Mouse (Mus musculus): ENCODE measurements at regions not wholly inside any gene's neighbourhood (a gene's known extent, or its start where the extent isn't known, plus 50 kb on each side); places are given as distances from the start of the nearest gene placed in this dataset.
"Not testable (repeated sequence)": the region's sequence is repeated elsewhere in the genome, so short reads cannot be mapped to it uniquely, and the experiment has no call there.

GRCm38 (mm10) chr9:90618154-90618553, 347.6 kb upstream of the Tbc1d2b start:
- POLR2A ChIA-PET = no interaction called here
- CTCF ChIA-PET = no interaction called here
- ATAC-seq (no peak), DNase-seq (ENCODE audit: low read depth, low spot score) (no peak)
- no peaks in the 10 kb centered on the region for H3K27me3 ChIP-seq
- no peak for TF ChIP-seq CTCF (IDR thresholded peaks at IDR 0.05)
- in situ Hi-C loops (cut with MboI; ENCODE audit: low pct_unique_long_range_greater_than_20kb) = no loop called here

- ChIA-PET POLR2A (no interaction called here), CTCF (no interaction called here)
- in situ Hi-C loops (cut with MboI; ENCODE audit: low pct_unique_long_range_greater_than_20kb) = no loop called here
- H3K27me3 ChIP-seq = peaks cover 6% of the 10 kb centered on the region
- TF ChIP-seq CTCF (IDR thresholded peaks at IDR 0.05) = no peak
- no peak for ATAC-seq
- DNase-seq (ENCODE audit: low read depth, low spot score) = no peak
These were observed 327.3 kb upstream of the Tbc1d2b start for GRCm38 (mm10) chr9:90597894-90598293.

- no peaks in the 10 kb centered on the region for H3K27me3 ChIP-seq
- CTCF ChIA-PET = no interaction called here
- TF ChIP-seq CTCF (IDR thresholded peaks at IDR 0.05) = no peak
- no peak for DNase-seq (ENCODE audit: low read depth, low spot score)
- ATAC-seq = no peak
- in situ Hi-C loops (cut with MboI; ENCODE audit: low pct_unique_long_range_greater_than_20kb) = no loop called here
- POLR2A ChIA-PET = no interaction called here
These were observed 286.1 kb upstream of the Tbc1d2b start for GRCm38 (mm10) chr9:90556742-90557141.

DNA sequence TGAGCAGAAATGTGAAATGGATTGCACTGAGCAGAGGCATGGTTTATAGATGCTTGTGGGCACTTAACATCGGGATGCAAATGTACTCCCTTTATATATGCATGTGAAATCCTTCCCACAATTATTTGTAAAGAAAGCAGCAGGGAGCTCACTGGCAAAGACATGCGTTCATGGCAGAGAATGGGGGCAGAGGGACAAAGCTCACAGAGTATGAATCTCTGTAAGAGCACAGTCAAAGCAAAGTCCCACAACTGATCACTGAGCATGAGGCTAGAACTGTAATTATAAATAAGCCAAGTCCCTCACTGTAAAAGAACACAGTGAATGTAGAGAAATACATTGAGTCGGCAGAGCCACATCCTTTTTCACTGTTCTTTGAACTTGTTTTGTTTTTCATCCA, 285.6 kb upstream of the Tbc1d2b start:
- CTCF ChIA-PET = no interaction called here
- H3K27me3 ChIP-seq = no peaks in the 10 kb centered on the region
- TF ChIP-seq CTCF (IDR thresholded peaks at IDR 0.05) = no peak
- DNase-seq (ENCODE audit: low read depth, low spot score) = no peak
- in situ Hi-C loops (cut with MboI; ENCODE audit: low pct_unique_long_range_greater_than_20kb) = no loop called here
- no peak for ATAC-seq
- POLR2A ChIA-PET = no interaction called here

- CTCF ChIA-PET = no interaction called here
- ATAC-seq (no peak), DNase-seq (ENCODE audit: low read depth, low spot score) (no peak)
- POLR2A ChIA-PET = no interaction called here
- no peaks in the 10 kb centered on the region for H3K27me3 ChIP-seq
- in situ Hi-C loops (cut with MboI; ENCODE audit: low pct_unique_long_range_greater_than_20kb) = no loop called here
- TF ChIP-seq CTCF (IDR thresholded peaks at IDR 0.05) = no peak
These were observed 277.3 kb upstream of the Tbc1d2b start for GRCm38 (mm10) chr9:90547931-90548330.

DNA sequence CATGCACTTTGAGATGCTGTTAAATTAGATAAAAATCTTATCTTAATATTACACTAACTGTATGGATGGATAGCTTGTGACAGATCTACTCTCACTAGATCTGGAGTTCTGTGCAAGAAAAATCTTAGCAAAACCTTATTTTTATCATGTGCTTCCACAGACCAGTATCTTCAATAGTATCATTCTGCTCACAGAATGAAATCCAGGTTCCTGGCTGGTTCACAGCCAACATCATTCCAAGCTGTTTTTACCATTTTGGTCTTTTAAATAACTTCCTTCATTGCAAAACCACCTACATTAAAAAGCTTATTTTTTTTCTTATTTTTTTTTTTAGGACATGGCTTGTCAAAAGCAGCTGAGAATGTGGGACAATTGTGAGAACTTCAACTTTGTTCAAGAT, 276.1 kb upstream of the Tbc1d2b start:
- TF ChIP-seq CTCF (IDR thresholded peaks at IDR 0.05) = no peak
- POLR2A ChIA-PET = no interaction called here
- ATAC-seq (no peak), DNase-seq (ENCODE audit: low read depth, low spot score) (no peak)
- CTCF ChIA-PET = no interaction called here
- H3K27me3 ChIP-seq = no peaks in the 10 kb centered on the region
- in situ Hi-C loops (cut with MboI; ENCODE audit: low pct_unique_long_range_greater_than_20kb) = no loop called here

DNA sequence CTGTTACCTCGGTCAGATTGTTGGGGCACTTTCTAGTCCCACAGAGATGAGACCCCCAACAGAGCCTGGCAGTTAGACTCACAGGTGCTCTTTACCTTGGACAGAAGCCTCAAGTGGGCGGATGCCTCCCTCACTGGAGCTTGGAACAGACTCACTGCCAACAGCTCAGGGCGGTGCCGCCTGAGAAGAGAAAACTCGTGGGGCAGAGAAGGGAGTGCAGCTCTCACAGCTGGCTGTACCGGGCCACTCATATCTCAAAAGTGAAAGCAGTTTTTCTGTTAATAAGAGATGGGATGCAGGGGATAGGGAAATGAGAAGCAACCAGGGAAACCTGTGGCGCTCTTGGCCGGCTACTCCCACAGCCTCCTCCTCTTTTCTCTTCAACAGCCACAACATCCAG, 267.1 kb upstream of the Tbc1d2b start:
- ATAC-seq; DNase-seq (ENCODE audit: low read depth, low spot score); POLR2A ChIA-PET; in situ Hi-C loops (cut with MboI; ENCODE audit: low pct_unique_long_range_greater_than_20kb); CTCF ChIA-PET; H3K27me3 ChIP-seq: not testable (repeated sequence)

DNA sequence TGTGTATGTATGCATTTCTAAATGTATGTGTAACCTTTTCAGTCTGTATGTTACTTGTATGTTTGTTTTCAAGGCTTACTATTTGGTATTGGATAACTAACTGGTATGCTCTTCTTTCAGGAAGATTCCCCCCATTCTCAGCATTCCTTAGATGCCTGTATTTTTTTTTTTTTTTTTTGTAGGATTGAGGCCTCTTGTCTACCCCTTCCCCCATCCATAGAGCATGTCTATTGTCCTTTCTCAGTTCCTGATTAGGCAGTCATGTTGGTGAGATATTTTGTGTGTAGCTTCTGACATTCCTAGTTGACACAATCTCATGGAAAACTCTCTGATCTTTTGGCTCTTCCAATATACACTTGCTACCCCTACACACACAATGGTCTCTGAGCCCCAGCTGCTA, 262.8 kb upstream of the Tbc1d2b start:
- TF ChIP-seq CTCF (IDR thresholded peaks at IDR 0.05) = no peak
- DNase-seq (ENCODE audit: low read depth, low spot score) (no peak), ATAC-seq (no peak)
- in situ Hi-C loops (cut with MboI; ENCODE audit: low pct_unique_long_range_greater_than_20kb) = no loop called here
- ChIA-PET CTCF (no interaction called here), POLR2A (no interaction called here)
- no peaks in the 10 kb centered on the region for H3K27me3 ChIP-seq

- in situ Hi-C loops (cut with MboI; ENCODE audit: low pct_unique_long_range_greater_than_20kb) = no loop called here
These were observed 250.6 kb upstream of the Tbc1d2b start for GRCm38 (mm10) chr9:90521186-90521585.

GRCm38 (mm10) chr9:90494888-90495287, 224.3 kb upstream of the Tbc1d2b start:
- peaks cover 1% of the 10 kb centered on the region for H3K27me3 ChIP-seq
- ChIA-PET POLR2A (no interaction called here), CTCF (interaction anchor here (0.7 kb wide), 1 partner anchor 8 kb away, joined by 3 read pairs; no protein-coding TSS in a partner anchor)
- in situ Hi-C loops (cut with MboI; ENCODE audit: low pct_unique_long_range_greater_than_20kb) = no loop called here
- ATAC-seq (no peak), DNase-seq (ENCODE audit: low read depth, low spot score) (no peak)
- no peak for TF ChIP-seq CTCF (IDR thresholded peaks at IDR 0.05)

More at GRCm38 (mm10) chr9:90521186-90521585, 250.6 kb upstream of the Tbc1d2b start:
- ATAC-seq (no peak), DNase-seq (ENCODE audit: low read depth, low spot score) (no peak)
- H3K27me3 ChIP-seq = peaks cover 3% of the 10 kb centered on the region
- CTCF ChIA-PET = no interaction called here
- no peak for TF ChIP-seq CTCF (IDR thresholded peaks at IDR 0.05)
- POLR2A ChIA-PET = no interaction called here

GRCm38 (mm10) chr9:90490561-90491152, 220.1 kb upstream of the Tbc1d2b start:
- ChIA-PET POLR2A (no interaction called here), CTCF (no interaction called here)
- ATAC-seq = no peak
- no peak for TF ChIP-seq CTCF (IDR thresholded peaks at IDR 0.05)
- no peak for DNase-seq (ENCODE audit: low read depth, low spot score)
- peaks cover 4% of the 10 kb centered on the region for H3K27me3 ChIP-seq
- in situ Hi-C loops (cut with MboI; ENCODE audit: low pct_unique_long_range_greater_than_20kb) = no loop called here

- ChIA-PET CTCF (no interaction called here), POLR2A (no interaction called here)
- in situ Hi-C loops (cut with MboI; ENCODE audit: low pct_unique_long_range_greater_than_20kb) = no loop called here
- TF ChIP-seq CTCF (IDR thresholded peaks at IDR 0.05) = no peak
- peaks cover 22% of the 10 kb centered on the region for H3K27me3 ChIP-seq
- DNase-seq (ENCODE audit: low read depth, low spot score) = no peak
- no peak for ATAC-seq
These were observed 180.0 kb upstream of the Tbc1d2b start for GRCm38 (mm10) chr9:90450579-90450978.

Data from Patski (cell line).